Mouse (Mus musculus): Measurements from ENCODE around the gene Chkb.

The Chkb gene

GRCm38 (mm10) chr15:89399716-89400115 is 30.0 kb downstream of the Chkb start:
- DNase-seq (ENCODE audit: low spot score in 2 of 2), result no peak

DNA sequence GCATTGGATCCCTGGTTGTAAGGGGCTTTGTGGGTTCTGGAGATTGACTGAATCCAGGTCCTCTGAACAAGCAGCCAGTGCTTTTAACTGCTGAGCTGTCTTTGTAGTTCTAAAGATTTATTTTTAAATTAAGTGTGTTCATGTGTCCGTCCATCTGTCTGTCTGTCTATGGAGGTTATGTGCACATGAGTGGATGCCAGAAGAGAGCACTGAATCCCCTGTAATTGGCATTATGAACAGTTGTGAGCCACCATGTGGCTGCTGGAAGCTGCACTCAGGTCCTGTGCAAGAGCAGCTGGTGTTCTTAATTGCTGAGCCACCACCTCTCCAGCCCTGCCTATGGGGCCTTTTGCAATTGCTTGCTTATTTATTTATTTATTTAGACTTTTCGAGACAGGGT is 31.6 kb downstream of the Chkb start:
- no peak for DNase-seq (ENCODE audit: low spot score in 2 of 2)

DNA sequence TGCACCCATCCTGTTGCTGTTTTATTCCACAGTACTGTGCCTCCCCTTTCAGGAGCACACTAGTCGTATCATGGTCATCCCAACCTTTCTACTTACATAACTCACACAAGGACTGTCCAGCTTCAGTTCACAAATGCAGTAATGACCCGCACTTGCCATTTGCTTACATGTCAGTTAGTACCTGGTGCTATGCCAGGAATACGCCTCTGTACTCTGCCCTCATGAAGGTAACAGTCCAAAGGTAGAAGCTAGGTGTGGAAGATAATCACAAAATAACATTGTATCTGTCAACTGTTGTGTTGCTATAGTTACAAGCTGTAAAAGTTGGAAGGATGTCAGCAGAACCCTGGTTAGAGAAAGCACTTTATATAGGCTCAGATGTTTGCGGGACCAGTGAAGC is 32.8 kb downstream of the Chkb start:
- no peak for DNase-seq (ENCODE audit: low spot score in 2 of 2)

DNA sequence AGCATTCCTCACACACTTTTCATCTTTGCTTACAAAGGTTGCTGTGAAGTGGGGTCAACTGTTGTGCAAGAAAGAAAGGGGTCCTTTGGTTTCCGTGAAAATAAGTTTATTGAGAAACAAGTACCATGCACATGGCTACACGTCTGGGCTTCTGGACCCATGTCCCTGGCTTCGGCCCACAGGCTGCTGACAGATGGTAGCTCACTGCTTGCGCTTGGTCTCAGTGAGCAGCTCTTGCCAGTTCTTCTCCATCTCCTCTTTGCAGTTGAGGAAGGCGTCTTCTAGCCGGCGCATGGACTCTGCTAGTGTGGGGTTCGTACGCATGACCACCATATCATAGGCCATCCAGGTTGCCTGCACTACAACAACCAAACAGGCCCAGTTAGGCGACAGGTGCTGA is 39.6 kb downstream of the Chkb start:
- DNase-seq (ENCODE audit: low spot score in 2 of 2), result no peak

DNA sequence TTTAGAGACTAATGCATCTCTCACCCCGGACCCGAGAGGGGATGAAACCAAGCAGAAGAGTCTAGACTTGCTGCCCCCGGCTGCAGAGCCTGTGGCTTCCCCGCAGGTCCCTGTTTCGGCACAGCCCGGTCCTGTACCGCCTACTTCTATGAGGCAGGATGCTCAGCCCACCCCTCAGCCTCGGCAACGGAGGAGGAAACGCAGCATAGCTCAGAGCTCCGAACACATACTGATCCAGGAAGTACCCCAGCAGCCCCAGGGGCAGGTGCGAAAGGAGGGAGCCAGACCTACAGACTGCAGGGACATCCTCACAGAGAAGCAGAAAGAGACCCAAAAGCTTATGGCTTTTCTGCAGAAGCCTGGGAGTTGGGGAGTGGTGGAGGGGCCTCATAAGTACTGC is 42.6 kb downstream of the Chkb start:
- DNase-seq (ENCODE audit: low spot score in 2 of 2), result no peak

- no peak for DNase-seq (ENCODE audit: low spot score in 2 of 2)
These were observed 45.1 kb downstream of the Chkb start, which contains the start of gene Klhdc7b for GRCm38 (mm10) chr15:89384617-89385016. Klhdc7b (plus strand) TSS chr15:89384917.

DNA sequence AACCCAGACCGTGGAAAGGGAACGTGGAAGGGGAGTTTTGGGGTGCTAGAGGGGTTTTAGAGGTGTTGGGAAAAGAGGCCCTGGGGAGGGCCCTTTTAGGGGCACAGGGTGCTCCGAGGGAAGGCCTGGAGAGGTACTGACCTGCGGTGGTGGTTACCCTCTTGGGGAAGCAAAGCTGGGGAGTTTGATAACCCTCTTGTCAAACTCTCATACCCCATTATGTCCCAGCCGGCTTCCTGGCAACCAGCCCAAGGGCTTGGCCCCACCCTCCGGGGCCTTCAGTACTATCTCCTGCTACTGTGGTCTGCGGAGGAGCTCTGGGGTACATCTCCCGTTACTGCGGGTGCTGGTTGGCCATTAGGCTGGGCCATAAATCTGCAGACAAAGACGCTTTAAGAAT is 50.3 kb downstream of the Chkb start:
- DNase-seq (ENCODE audit: low spot score in 2 of 2), result no peak

DNA sequence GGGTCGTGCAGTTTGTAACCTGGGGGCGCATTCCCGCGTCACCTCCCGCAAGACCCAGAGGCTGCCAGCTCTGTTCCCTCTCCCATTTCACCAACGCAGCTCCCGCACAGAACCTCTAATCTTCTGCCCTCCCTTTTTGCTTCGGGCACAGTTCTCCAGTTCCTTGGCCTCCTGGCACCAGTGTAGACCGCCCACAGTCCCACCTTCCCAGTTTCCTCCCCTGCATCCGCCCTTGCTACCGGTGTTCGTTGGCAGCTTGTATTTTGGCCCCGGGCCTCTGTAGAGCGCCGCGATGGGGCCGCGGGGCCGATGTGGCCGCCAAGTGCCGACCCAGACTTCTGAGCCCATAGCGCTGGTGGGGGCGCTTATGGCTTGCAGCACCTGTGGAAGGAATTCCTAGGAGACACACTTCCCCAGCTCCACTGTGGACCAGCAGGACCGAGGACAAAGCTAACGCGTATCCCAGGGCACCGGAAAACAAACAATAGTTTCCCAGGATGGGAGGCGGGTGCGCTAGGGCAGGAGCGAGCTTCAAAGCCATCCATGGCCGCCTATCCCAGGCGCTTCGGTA is 50.8 kb downstream of the Chkb start, which contains the start of gene Odf3b:
Odf3b (minus strand) TSS at position 452 of the 571 bp plus-strand sequence.
- no peak for DNase-seq (ENCODE audit: low spot score in 2 of 2)

DNA sequence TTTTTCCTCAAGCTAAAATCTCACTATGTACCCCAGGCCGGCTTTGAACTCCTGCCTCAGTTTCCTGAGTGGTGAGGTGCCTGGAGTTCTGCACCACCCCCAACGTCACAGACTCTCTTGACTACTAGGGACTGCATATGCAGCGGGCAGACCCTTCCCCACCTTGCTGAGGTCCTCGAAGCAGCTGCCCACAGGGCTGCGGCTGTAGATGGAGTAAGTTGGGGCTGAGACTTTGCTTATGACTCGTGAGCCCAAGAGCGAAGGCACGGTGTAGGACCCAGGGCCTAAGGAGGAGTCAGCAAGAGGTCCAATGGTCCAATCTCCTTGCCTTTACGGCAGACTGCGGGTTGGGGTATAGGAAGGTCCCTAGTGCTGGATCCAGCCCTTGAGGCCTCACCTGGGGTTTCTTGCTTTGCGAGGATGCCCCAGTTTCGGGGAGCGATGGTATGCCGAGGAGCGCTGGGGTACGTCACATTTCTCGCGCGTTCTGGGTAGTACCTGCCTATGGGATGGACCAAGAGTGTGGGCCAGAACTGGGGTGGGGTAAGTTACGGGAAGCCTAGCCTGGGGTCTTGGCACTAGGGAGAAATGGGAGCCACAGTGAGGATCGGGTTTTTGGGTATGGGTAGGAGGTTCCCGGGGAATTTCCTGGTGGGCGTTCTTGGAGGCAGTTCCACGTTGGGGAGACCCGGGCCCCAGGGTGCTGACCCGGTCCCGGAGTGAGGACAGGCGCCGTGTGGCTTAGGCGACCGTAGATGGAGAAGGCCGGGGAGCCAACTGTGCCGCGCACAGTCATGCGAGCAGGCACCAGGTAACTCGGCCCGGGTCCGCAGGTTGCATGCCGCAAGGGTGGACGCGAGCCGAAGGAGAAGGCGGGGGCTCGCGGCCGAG is 51.5 kb downstream of the Chkb start:
- no peak for DNase-seq (ENCODE audit: low spot score in 2 of 2)

DNA sequence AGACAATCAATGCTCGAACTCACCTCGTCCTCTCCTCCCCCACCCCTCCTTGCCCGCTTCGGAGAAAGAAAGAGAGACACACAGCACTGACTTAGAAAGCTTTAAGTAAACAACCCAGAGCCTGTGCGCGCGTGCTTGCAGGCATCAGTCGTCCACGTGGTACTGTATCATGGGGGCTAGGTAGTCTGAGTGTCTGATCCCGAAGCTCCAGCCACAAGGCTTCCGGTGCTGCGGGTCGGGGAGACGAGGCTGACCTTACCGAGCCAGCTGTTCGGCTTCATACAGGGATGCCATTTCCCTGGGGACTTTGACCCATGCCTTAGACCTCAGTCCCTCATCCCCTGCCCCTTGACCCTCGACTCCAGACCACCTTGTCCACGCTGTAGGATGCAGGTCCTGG is 52.3 kb downstream of the Chkb start:
- no peak for DNase-seq (ENCODE audit: low spot score in 2 of 2)

DNA sequence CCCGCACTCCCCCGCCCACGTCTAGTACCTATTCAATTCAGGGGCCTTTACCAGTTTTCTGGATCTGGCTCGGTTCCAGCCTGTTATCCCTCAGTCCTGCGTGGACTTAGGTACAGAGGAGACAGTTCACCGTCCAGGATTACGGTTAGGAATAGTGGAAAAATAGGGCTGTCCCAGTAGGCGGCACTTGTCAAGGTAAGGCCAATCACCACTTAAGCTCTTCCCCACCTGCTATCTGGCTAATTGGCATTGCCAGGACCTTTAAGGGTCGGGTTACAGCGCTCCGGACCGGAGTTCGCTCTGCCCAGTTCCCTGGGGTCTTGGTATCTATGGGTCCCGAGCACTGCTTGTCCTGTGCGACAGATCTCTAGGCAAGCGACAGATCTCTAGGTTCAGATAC is 52.8 kb downstream of the Chkb start, which contains the start of gene Tymp:
Tymp (minus strand) TSS at position 83 of the 400 bp plus-strand sequence.
- no peak for DNase-seq (ENCODE audit: low spot score in 2 of 2)
